Mouse (Mus musculus) right cerebral cortex, postnatal 10 days (tissue): ENCODE results near the gene Hnrnpa3.
"Not testable (repeated sequence)": the region's sequence is repeated elsewhere in the genome, so short reads cannot be mapped to it uniquely, and the experiment has no call there.

Experiments used
- DNase-seq, 2 experiments: peaks; one replicate each; pipeline ENCODE4 v3.0.0; 2021; ENCODE audit warnings: low spot score in 2 of 2

The Hnrnpa3 gene

GRCm38 (mm10) chr2:75679947-75680346 is 20.9 kb downstream of the Hnrnpa3 start:
- no peak for DNase-seq

- no peak for DNase-seq
Observed at GRCm38 (mm10) chr2:75681439-75681838, 22.4 kb downstream of the Hnrnpa3 start.

- DNase-seq = peak; percentile 37 to 53
Observed at GRCm38 (mm10) chr2:75682978-75683709, 24.1 kb downstream of the Hnrnpa3 start.

- no peak for DNase-seq
Observed at GRCm38 (mm10) chr2:75684526-75684925, 25.5 kb downstream of the Hnrnpa3 start.

GRCm38 (mm10) chr2:75685458-75685861 is 26.4 kb downstream of the Hnrnpa3 start:
- DNase-seq = no peak

GRCm38 (mm10) chr2:75687040-75687749 is 28.1 kb downstream of the Hnrnpa3 start:
- no peak for DNase-seq

- no peak for DNase-seq
Observed at GRCm38 (mm10) chr2:75688901-75689300, 29.8 kb downstream of the Hnrnpa3 start.

- no peak for DNase-seq
Observed at GRCm38 (mm10) chr2:75689482-75690158, 30.6 kb downstream of the Hnrnpa3 start.

- no peak for DNase-seq
Observed at GRCm38 (mm10) chr2:75690656-75691055, 31.6 kb downstream of the Hnrnpa3 start.

- no peak for DNase-seq
Observed at GRCm38 (mm10) chr2:75691316-75691715, 32.3 kb downstream of the Hnrnpa3 start.

- peak in 1 of 2 experiments; percentile 1 for DNase-seq
Observed at GRCm38 (mm10) chr2:75692369-75692768, 33.3 kb downstream of the Hnrnpa3 start.

GRCm38 (mm10) chr2:75694926-75695325 is 35.9 kb downstream of the Hnrnpa3 start:
- not testable (repeated sequence) for DNase-seq

GRCm38 (mm10) chr2:75695676-75696350 is 36.8 kb downstream of the Hnrnpa3 start:
- no peak for DNase-seq

GRCm38 (mm10) chr2:75696371-75696770 is 37.3 kb downstream of the Hnrnpa3 start:
- DNase-seq = no peak

- no peak for DNase-seq
Observed at GRCm38 (mm10) chr2:75697222-75697621, 38.2 kb downstream of the Hnrnpa3 start.

- no peak for DNase-seq
Observed at GRCm38 (mm10) chr2:75698007-75698406, 38.9 kb downstream of the Hnrnpa3 start.

- DNase-seq = no peak
Observed at GRCm38 (mm10) chr2:75698874-75699273, 39.8 kb downstream of the Hnrnpa3 start.

- DNase-seq = no peak
Observed at GRCm38 (mm10) chr2:75700543-75700942, 41.5 kb downstream of the Hnrnpa3 start.

GRCm38 (mm10) chr2:75701207-75701606 is 42.1 kb downstream of the Hnrnpa3 start:
- no peak for DNase-seq

GRCm38 (mm10) chr2:75701822-75702587 is 42.9 kb downstream of the Hnrnpa3 start:
- DNase-seq = no peak

- no peak for DNase-seq
Observed at GRCm38 (mm10) chr2:75702588-75702976, 43.5 kb downstream of the Hnrnpa3 start.
